Mouse (Mus musculus) erythroblast, embryonic 14.5 days (primary cell): Measurements from ENCODE around the gene Ccdc62.

Experiments used
- GATA1 ChIP-seq: IDR thresholded peaks from 2 replicates; pipeline ENCODE4 v1.6.1; 2012; ENCODE audit warnings: low read length, inconsistent platforms, mixed read lengths
- TAL1 ChIP-seq: IDR thresholded peaks from 3 replicates; pipeline ENCODE4 v1.6.1; 2012; ENCODE audit warnings: low read length, inconsistent platforms, mixed read lengths

GRCm38 (mm10) chr5:123896395-123896794, 34.1 kb upstream of the Ccdc62 start:
- TF ChIP-seq GATA1 (no peak), TAL1 (no peak)
